Mouse (Mus musculus) heart, postnatal 0 days (tissue): Measurements from ENCODE around the gene Plcb4.

Experiments
- CTCF ChIP-seq: IDR thresholded peaks from 2 replicates; pipeline ENCODE4 v1.5.1; 2016; ENCODE audit warnings: antibody characterized with exemption, control low read depth, low read depth
- EP300 ChIP-seq: IDR thresholded peaks from 2 replicates; pipeline ENCODE4 v1.6.1; 2016; ENCODE audit warnings: antibody characterized with exemption, low read depth

GRCm38 (mm10) chr2:135823690-135824089 lies 164.9 kb downstream of the Plcb4 start:
- no peak for TF ChIP-seq CTCF
- TF ChIP-seq EP300 = no peak
